Mouse (Mus musculus): ENCODE measurements at regions not wholly inside any gene's neighbourhood (a gene's known extent, or its start where the extent isn't known, plus 50 kb on each side); places are given as distances from the start of the nearest gene placed in this dataset.

DNA sequence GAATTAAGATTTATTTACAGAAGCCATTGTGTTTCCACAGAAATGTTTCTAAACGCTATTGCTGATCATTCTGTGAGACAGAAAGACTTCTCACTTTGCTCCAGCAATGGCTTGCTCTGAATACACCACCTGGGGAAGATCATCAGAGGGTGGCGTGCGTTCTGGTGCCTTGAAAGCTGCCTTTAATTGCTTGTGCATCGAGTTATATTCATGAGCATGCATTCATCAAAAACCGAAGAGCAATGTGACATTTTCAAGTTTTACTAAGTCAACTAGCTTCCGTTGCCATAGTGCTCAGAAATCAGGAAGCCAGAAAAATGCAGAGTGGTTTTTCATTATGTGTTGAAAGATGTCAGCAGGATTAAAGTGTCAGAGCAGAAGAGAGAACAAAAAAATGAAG is 85.0 kb upstream of the Pcdh18 start:
- no peak for DNase-seq (ENCODE audit: low spot score)

DNA sequence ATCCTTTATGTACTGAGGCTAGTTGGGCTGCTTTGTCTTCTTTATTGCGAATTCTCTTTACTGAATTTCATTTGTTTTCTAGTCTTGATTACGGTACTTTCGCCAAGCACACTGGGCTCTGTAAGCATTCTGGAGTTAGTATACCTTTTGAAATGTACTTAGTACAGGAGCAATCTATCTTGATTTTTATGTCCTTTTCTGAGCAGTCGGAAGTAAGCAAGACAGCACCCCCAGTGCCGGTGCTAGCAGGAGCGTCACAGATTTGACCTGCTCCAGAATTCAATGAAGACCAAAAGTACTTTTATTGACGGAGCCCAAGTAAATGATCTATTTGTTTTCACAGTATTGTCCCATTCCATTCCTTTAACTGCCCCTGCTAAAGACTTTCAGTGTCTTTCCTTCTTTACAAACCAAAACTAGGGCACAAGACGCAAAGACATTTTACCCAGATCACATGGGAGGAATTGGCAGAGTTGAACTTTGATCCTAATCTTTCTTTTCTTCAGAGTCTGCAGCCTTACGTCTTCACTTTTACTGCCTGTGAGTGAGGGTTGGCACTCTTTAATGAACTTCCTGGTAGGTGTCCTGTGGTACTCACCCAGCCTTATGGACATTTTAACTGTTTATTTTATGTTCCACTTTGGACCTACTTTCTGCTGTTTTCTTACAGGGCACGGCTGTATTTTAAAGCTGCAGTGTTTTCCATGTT is 83.5 kb upstream of the Pcdh18 start:
- DNase-seq (ENCODE audit: low spot score), result no peak

DNA sequence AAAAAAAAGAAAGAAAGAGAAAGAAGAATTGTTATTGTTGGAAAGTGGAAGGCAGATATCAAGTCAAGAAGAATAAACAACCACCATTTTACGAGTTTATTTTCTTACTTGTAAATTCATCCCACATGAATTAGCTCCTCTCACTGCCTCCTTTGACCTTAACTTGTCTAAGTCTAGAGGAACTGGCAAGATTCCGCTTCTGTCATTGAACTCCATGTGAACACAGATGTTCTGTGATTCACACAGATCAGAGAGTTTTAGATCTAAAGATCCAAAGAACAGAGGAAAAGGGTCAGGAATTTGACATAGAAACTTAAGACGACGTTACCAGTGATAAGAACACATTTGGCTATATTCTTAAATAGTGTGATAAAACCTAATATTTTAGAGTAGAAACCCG is 57.3 kb upstream of the Pcdh18 start:
- DNase-seq (ENCODE audit: low spot score), result peak; percentile 3

DNA sequence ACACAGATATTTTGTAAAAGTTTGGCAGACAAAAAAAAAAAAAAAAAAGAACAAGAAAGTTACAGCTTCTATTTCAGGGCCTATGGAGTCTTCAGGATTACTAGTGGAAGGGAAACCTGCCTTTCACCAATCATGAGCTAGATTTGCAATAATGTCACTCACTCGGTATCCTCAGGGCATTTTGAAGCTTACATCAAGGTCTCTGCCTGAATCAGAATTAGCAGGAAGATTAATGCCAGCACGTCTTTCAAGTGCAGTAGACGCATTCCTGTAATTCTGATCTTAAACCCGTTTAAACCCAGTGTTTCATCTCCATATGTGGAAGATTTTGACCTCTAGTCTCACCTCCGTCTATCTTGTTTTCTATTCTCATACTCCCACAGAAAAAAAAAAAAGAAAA is 50.6 kb upstream of the Pcdh18 start:
- no peak for DNase-seq (ENCODE audit: low spot score)

DNA sequence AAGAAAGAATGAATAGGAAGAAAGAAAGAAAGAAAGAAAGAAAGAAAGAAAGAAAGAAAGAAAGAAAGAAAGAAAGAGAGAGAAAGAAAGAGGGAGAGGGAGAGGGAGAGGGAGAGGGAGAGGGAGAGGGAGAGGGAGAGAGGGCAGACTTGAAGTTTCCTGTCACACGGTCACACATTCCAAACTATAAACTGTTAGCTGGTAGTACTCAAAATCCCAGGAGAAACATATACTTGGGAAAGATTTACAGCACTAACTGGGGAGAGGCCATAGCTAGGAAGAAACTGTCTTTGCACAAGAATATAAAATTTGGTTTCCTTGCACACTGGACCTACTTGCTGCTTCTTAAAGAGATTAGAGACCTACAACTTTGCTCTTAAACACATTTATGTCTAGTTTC is 50.2 kb upstream of the Pcdh18 start:
- DNase-seq (ENCODE audit: low spot score), result no peak

Measured in lung, postnatal 25 days (tissue).